Mouse (Mus musculus) lung, adult 2 months (tissue): ENCODE results near the gene Inpp5e.

Experiments
- CTCF ChIP-seq: fragments of 200-500 bp; IDR thresholded peaks from 2 replicates; pipeline ENCODE4 v1.5.1; 2011; ENCODE audit warnings: mild to moderate bottlenecking, low read length, control low read depth; ENCODE audit not compliant: insufficient read depth
- POLR2A ChIP-seq: fragments of 200-500 bp; IDR thresholded peaks from 2 replicates; pipeline ENCODE4 v1.6.1; 2011; ENCODE audit warnings: low read depth, mild to moderate bottlenecking, control low read depth, low read length, borderline replicate concordance; ENCODE audit errors: extremely low read depth

GRCm38 (mm10) chr2:26357484-26357883, 51.5 kb downstream of the Inpp5e start:
- no peak for TF ChIP-seq POLR2A
- no peak for TF ChIP-seq CTCF
